20 mouse cellular contexts compared by ENCODE assay signal in the genomic region with DNA sequence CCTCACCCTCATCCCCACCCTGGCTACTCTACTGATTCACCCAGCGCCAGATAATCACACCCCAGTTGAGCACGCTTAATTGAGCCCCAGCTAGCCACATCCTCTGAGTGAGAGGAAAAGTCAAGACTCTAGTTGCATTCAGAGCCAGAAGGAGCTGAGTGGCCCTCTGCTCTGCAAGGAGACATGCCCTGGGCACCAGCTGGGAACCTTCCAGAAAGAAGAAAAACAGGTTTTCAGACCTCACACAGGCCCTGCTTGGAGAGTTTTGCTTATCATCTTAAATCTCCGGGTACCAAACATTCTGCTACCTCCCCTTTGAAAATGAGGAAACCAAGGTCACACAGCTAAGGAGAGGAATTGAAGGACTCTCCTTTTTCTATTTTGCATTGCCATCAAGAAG. TPM values are rescaled to one million over a fixed set of nuclear protein-coding genes. Genes with fewer than 3 reads are reported as not detected.
DNase-seq lines count a peak whose midpoint lies in the region; ATAC-seq and TF ChIP-seq lines count a peak whose summit lies in the region.
"Had no signal": no experiment of that assay in that cellular context is flagged by ENCODE, and none has a peak within 500 bp of the region (broad histone marks: within the 10 kb centered on the region; RNA-seq: fewer than 3 reads in every experiment).

No protein-coding gene starts in this region.

- no peaks in the 10 kb centered on the region for H3K27me3 ChIP-seq in lung, embryonic 14.5 days (ENCODE audit: insufficient read depth, low read length)
- H3K27me3 ChIP-seq in lung, postnatal 0 days (replicated peaks; ENCODE audit: insufficient read depth, low read length) = no peaks in the 10 kb centered on the region
- H3K27me3 ChIP-seq: embryonic facial prominence, embryonic 12.5 days; forebrain, embryonic 13.5 days; forebrain, embryonic 15.5 days had no signal

- no peak overlapping the region for H3K4me2 ChIP-seq in lung, embryonic 14.5 days
- no peak overlapping the region for H3K4me2 ChIP-seq in lung, postnatal 0 days (replicated peaks; ENCODE audit: low read depth, low read length)
- H3K4me2 ChIP-seq: embryonic facial prominence, embryonic 12.5 days; forebrain, embryonic 13.5 days; forebrain, embryonic 15.5 days had no signal

- WGBS in lung, embryonic 14.5 days = 57% methylated on average over 3 of the region's 3 CpGs
- 37% methylated on average over 3 of the region's 3 CpGs for WGBS in lung, postnatal 0 days

- H3K4me1 ChIP-seq in lung, embryonic 14.5 days (ENCODE audit: insufficient read depth) = no peaks in the 10 kb centered on the region
- H3K4me1 ChIP-seq in lung, postnatal 0 days (ENCODE audit: insufficient read depth, low read depth, low read length) = no peaks in the 10 kb centered on the region
- H3K4me1 ChIP-seq: embryonic facial prominence, embryonic 12.5 days; forebrain, embryonic 15.5 days had no signal

- ATAC-seq in lung, embryonic 14.5 days (ENCODE audit: insufficient read depth) = no peak
- ATAC-seq in lung, postnatal 0 days = peak; percentile 55
- ATAC-seq: activated CD4-positive, CD25-positive, alpha-beta regulatory T cell, adult 4 months; forebrain, embryonic 13.5 days; forebrain, embryonic 15.5 days; forebrain, postnatal 0 days had no signal

- no peak overlapping the region for H3K4me3 ChIP-seq in lung, embryonic 14.5 days (ENCODE audit: low read depth, low read length)
- no peak overlapping the region for H3K4me3 ChIP-seq in lung, postnatal 0 days (ENCODE audit: low read depth, low read length)
- H3K4me3 ChIP-seq: embryonic facial prominence, embryonic 12.5 days; forebrain, embryonic 13.5 days; forebrain, embryonic 15.5 days had no signal

- H3K9me3 ChIP-seq in lung, embryonic 14.5 days (ENCODE audit: low read depth, low read length) = no peaks in the 10 kb centered on the region
- no peaks in the 10 kb centered on the region for H3K9me3 ChIP-seq in lung, postnatal 0 days (ENCODE audit: low read length)
- H3K9me3 ChIP-seq: embryonic facial prominence, embryonic 12.5 days; forebrain, embryonic 13.5 days; forebrain, embryonic 15.5 days had no signal

- no peak for TF ChIP-seq EP300 in lung, postnatal 0 days (IDR thresholded peaks at IDR 0.05)

- no peak for TF ChIP-seq CTCF in lung, embryonic 14.5 days (IDR thresholded peaks at IDR 0.05; ENCODE audit: low read depth)
- TF ChIP-seq CTCF in lung, postnatal 0 days (IDR thresholded peaks at IDR 0.05) = no peak

- peak; percentile 46 for DNase-seq in lung, embryonic 14.5 days
- no peak for DNase-seq in lung, postnatal 10 days
- DNase-seq in lung, postnatal 0 days (ENCODE audit: low spot score) = peak; percentile 54
- DNase-seq in lung, adult 18-20 months = no peak
- peak; percentile 26 for DNase-seq in urinary bladder, postnatal 14 days (ENCODE audit: low spot score)
- no peak for DNase-seq in urinary bladder, adult 2 months (ENCODE audit: low spot score)
- no peak for DNase-seq in spleen, adult 18-20 months
- DNase-seq: adrenal gland, adult 8-10 months; adrenal gland, postnatal 14 days; adrenal gland, postnatal 36 days; cerebellum, adult 11-12 months; cerebellum, adult 2 months; cerebellum, adult 9-10 months; cerebellum, postnatal 10 days; cerebellum, postnatal 25 days; forebrain, postnatal 0 days had no signal

- H3K9ac ChIP-seq in lung, embryonic 14.5 days = no peak overlapping the region
- H3K9ac ChIP-seq in lung, postnatal 0 days (replicated peaks; ENCODE audit: low read depth) = no peak overlapping the region
- H3K9ac ChIP-seq: embryonic facial prominence, embryonic 12.5 days; forebrain, embryonic 13.5 days; forebrain, embryonic 15.5 days; forebrain, postnatal 0 days had no signal

- no peak overlapping the region for H3K27ac ChIP-seq in lung, embryonic 14.5 days (ENCODE audit: low read depth)
- H3K27ac ChIP-seq in lung, postnatal 0 days (ENCODE audit: low read length) = no peak overlapping the region
- H3K27ac ChIP-seq: embryonic facial prominence, embryonic 12.5 days; forebrain, embryonic 13.5 days; forebrain, embryonic 15.5 days had no signal

- H3K36me3 ChIP-seq in lung, embryonic 14.5 days (ENCODE audit: insufficient read depth) = no peaks in the 10 kb centered on the region
- H3K36me3 ChIP-seq in lung, postnatal 0 days (ENCODE audit: insufficient read depth, low read length) = no peaks in the 10 kb centered on the region
- H3K36me3 ChIP-seq: embryonic facial prominence, embryonic 12.5 days; forebrain, embryonic 15.5 days had no signal

RNA-seq across cellular contexts. Expression of gene Nectin1, which starts 30.4 kb away (rescaled TPM):
- 5.7 and 6.7 TPM in 2 replicates for polyA plus RNA-seq in lung, embryonic 14.5 days (2014; fragmentation: Nextera tagmentation; extraction: Ambion mirVana)
- 8.2 and 10.2 TPM in 2 replicates for polyA plus RNA-seq in lung, postnatal 0 days (2015; fragmentation: Nextera tagmentation; extraction: Ambion mirVana)
- polyA plus RNA-seq in urinary bladder, adult 2 months (2012; rRNA removed) = 13.8 and 28.1 TPM in 2 replicates

Comparison
In these comparisons a context has a peak if more than half of its experiments do, and no peak if none do; other contexts are left out.
1. DNase-seq: peak in lung, embryonic 14.5 days (single experiment), lung, postnatal 0 days (single experiment) and urinary bladder, postnatal 14 days (single experiment); none in lung, postnatal 10 days (single experiment), lung, adult 18-20 months (0 of 2), urinary bladder, adult 2 months (single experiment) and spleen, adult 18-20 months (0 of 2).